Mouse (Mus musculus) lung, postnatal 0 days (tissue): ENCODE data around the gene Ssr4. TPM values are rescaled to one million over a fixed set of nuclear protein-coding genes. Genes with fewer than 3 reads are reported as not detected.
A peak's percentile ranks its signal among the peaks of the same experiment; 100 is the strongest.

ENCODE experiments used
- ATAC-seq: fragments of 200-750 bp; cut with Nextera tagmentation; 2 replicates; pipeline ENCODE4 v1.8.0; 2017; ENCODE audit warnings: moderate library complexity
- DNase-seq: peaks from one replicate; pipeline ENCODE4 v3.0.0-alpha.2; 2016; ENCODE audit warnings: low spot score
- H3K27ac ChIP-seq: fragments of 300-500 bp; sonication (generic); 2 replicates; pipeline ENCODE4 v1.5.1; 2014; ENCODE audit warnings: antibody characterized with exemption, mild to moderate bottlenecking, low read length, mixed read lengths
- H3K27me3 ChIP-seq: fragments of 300-500 bp; sonication (generic); replicated peaks from 2 replicates; pipeline ENCODE4 v1.6.1; 2014; ENCODE audit warnings: low read length, mixed read lengths; ENCODE audit not compliant: insufficient read depth
- H3K36me3 ChIP-seq: fragments of 300-500 bp; sonication (generic); 2 replicates; pipeline ENCODE4 v1.6.1; 2014; ENCODE audit warnings: low read length, mixed read lengths; ENCODE audit not compliant: insufficient read depth
- H3K4me1 ChIP-seq: fragments of 300-500 bp; sonication (generic); 2 replicates; pipeline ENCODE4 v1.6.1; 2014; ENCODE audit warnings: antibody characterized with exemption, low read depth, low read length, mixed read lengths; ENCODE audit not compliant: insufficient read depth
- H3K4me2 ChIP-seq: fragments of 300-500 bp; sonication (generic); replicated peaks from 2 replicates; pipeline ENCODE4 v1.6.1; 2014; ENCODE audit warnings: low read depth, mild to moderate bottlenecking, low read length, moderate library complexity, mixed read lengths
- H3K4me3 ChIP-seq: fragments of 300-500 bp; sonication (generic); 2 replicates; pipeline ENCODE4 v1.5.1; 2014; ENCODE audit warnings: low read depth, low read length
- H3K9ac ChIP-seq: fragments of 300-500 bp; sonication (generic); replicated peaks from 2 replicates; pipeline ENCODE4 v1.6.1; 2014; ENCODE audit warnings: low read depth, mild to moderate bottlenecking
- H3K9me3 ChIP-seq: fragments of 300-500 bp; sonication (generic); 2 replicates; pipeline ENCODE4 v1.6.1; 2016; ENCODE audit warnings: low read length, mixed read lengths
- CTCF ChIP-seq: IDR thresholded peaks from 2 replicates; pipeline ENCODE4 v1.5.1; 2016; ENCODE audit warnings: antibody characterized with exemption, mild to moderate bottlenecking
- EP300 ChIP-seq: IDR thresholded peaks from 2 replicates; pipeline ENCODE4 v1.6.1; 2016; ENCODE audit warnings: antibody characterized with exemption, mild to moderate bottlenecking, control low read depth
- WGBS: fragments of 180-500 bp; shearing (Covaris S2); extraction: QIAGEN DNeasy Blood & Tissue Kit; methylation state at CpG from one replicate; pipeline ENCODE4 v1.1.7; 2014; 5-methylcytosine and 5-hydroxymethylcytosine counted together
- polyA plus RNA-seq: library from polyadenylated mRNA; unstranded; fragments of >200 nt; fragmentation: Nextera tagmentation; extraction: Ambion mirVana; gene quantifications from 2 replicates; pipeline ENCODE4 v1.2.1, GENCODE M21; 2015

The Ssr4 gene
- polyA plus RNA-seq, 1 experiment from 2014 or later = 286 TPM

- H3K4me1 ChIP-seq = no peaks in the 10 kb centered on the region
- H3K4me3 ChIP-seq = no peak overlapping the region
- DNase-seq = no peak
- H3K9me3 ChIP-seq = no peaks in the 10 kb centered on the region
- no peak for ATAC-seq
- no peaks in the 10 kb centered on the region for H3K36me3 ChIP-seq
- WGBS = 38% methylated on average over 1 of the region's 1 CpGs
- no peak overlapping the region for H3K27ac ChIP-seq
- H3K9ac ChIP-seq = no peak overlapping the region
- no peaks in the 10 kb centered on the region for H3K27me3 ChIP-seq
- TF ChIP-seq EP300 = no peak
- no peak for TF ChIP-seq CTCF
- no peak overlapping the region for H3K4me2 ChIP-seq
Observed at GRCm38 (mm10) chrX:73793505-73793904, 6.7 kb downstream of the Ssr4 start.

GRCm38 (mm10) chrX:73797511-73797910, 10.7 kb downstream of the Ssr4 start:
- TF ChIP-seq CTCF (no peak), EP300 (no peak)
- H3K4me1 ChIP-seq = no peaks in the 10 kb centered on the region
- ATAC-seq (no peak), DNase-seq (no peak)
- H3K9me3 ChIP-seq = no peaks in the 10 kb centered on the region
- H3K9ac ChIP-seq = no peak overlapping the region
- 87% methylated on average over 2 of the region's 2 CpGs for WGBS
- no peak overlapping the region for H3K27ac ChIP-seq
- H3K4me3 ChIP-seq = no peak overlapping the region
- no peaks in the 10 kb centered on the region for H3K36me3 ChIP-seq
- no peak overlapping the region for H3K4me2 ChIP-seq
- no peaks in the 10 kb centered on the region for H3K27me3 ChIP-seq

GRCm38 (mm10) chrX:73798502-73798901, 11.7 kb downstream of the Ssr4 start:
- ATAC-seq (peak; percentile 93), DNase-seq (peak; percentile 71)
- no peaks in the 10 kb centered on the region for H3K27me3 ChIP-seq
- no peaks in the 10 kb centered on the region for H3K9me3 ChIP-seq
- H3K4me1 ChIP-seq = no peaks in the 10 kb centered on the region
- 40% methylated on average over 9 of the region's 9 CpGs for WGBS
- H3K4me3 ChIP-seq = no peak overlapping the region
- H3K4me2 ChIP-seq = no peak overlapping the region
- TF ChIP-seq EP300 (no peak), CTCF (peak; percentile 87)
- H3K36me3 ChIP-seq = no peaks in the 10 kb centered on the region
- H3K9ac ChIP-seq = no peak overlapping the region
- H3K27ac ChIP-seq = no peak overlapping the region

DNA sequence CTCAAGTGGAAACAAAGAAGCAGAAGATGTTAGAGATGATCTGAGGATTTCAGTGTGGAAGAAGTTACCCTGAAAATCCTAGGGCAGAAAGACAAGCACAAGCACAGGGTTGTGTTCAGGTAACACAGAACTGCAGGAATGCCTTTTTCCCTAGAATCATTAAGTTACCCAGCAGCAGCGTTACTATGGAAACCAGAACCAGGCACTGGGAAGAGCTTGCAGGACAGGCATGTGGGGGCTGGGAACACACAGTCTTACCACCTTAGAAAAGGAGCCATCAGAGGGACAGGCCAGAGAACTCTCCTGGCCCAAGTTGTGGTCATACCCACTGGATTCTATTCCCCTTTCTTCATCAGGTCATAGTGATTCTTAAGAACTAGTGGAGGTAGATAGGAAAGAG, 19.0 kb downstream of the Ssr4 start:
- Histone ChIP-seq H3K4me1 (no peaks in the 10 kb centered on the region), H3K27me3 (no peaks in the 10 kb centered on the region), H3K4me2 (no peak overlapping the region), H3K9ac (no peak overlapping the region), H3K4me3 (no peak overlapping the region), H3K27ac (no peak overlapping the region), H3K9me3 (no peaks in the 10 kb centered on the region), H3K36me3 (no peaks in the 10 kb centered on the region)
- TF ChIP-seq CTCF = no peak
- no peak for TF ChIP-seq EP300
- DNase-seq = no peak
- no peak for ATAC-seq
- 47% methylated on average over 1 of the region's 1 CpGs for WGBS

GRCm38 (mm10) chrX:73815072-73815471, 28.2 kb downstream of the Ssr4 start:
- DNase-seq (no peak), ATAC-seq (no peak)
- no peak overlapping the region for H3K9ac ChIP-seq
- TF ChIP-seq EP300 = no peak
- no peak for TF ChIP-seq CTCF
- no peaks in the 10 kb centered on the region for H3K27me3 ChIP-seq
- no peak overlapping the region for H3K4me3 ChIP-seq
- WGBS = 22% methylated on average over 14 of the region's 14 CpGs
- H3K27ac ChIP-seq = no peak overlapping the region
- no peaks in the 10 kb centered on the region for H3K4me1 ChIP-seq
- no peaks in the 10 kb centered on the region for H3K9me3 ChIP-seq
- H3K4me2 ChIP-seq = no peak overlapping the region
- H3K36me3 ChIP-seq = no peaks in the 10 kb centered on the region

GRCm38 (mm10) chrX:73816596-73817314, 29.9 kb downstream of the Ssr4 start:
- Histone ChIP-seq H3K4me1 (no peaks in the 10 kb centered on the region), H3K27ac (no peak overlapping the region), H3K9ac (no peak overlapping the region), H3K27me3 (no peaks in the 10 kb centered on the region), H3K9me3 (no peaks in the 10 kb centered on the region), H3K36me3 (no peaks in the 10 kb centered on the region), H3K4me3 (no peak overlapping the region), H3K4me2 (no peak overlapping the region)
- 70% methylated on average over 3 of the region's 3 CpGs for WGBS
- ATAC-seq (no peak), DNase-seq (no peak)
- no peak for TF ChIP-seq CTCF
- no peak for TF ChIP-seq EP300
